Mouse (Mus musculus) heart, embryonic 15.5 days (tissue): ENCODE measurements around the gene Aox2. TPM values are rescaled to one million over a fixed set of nuclear protein-coding genes. Genes with fewer than 3 reads are reported as not detected.
A peak's percentile ranks its signal among the peaks of the same experiment; 100 is the strongest.

Source experiments
- ATAC-seq: fragments of 200-750 bp; cut with Nextera tagmentation; replicated peaks from 2 replicates; pipeline ENCODE4 v1.8.0; 2017; ENCODE audit warnings: low read depth, moderate TSS enrichment; ENCODE audit not compliant: insufficient number of reproducible peaks, insufficient read depth, low FRiP score
- H3K27ac ChIP-seq: fragments of 300-500 bp; sonication (generic); 2 replicates; pipeline ENCODE4 v1.5.1; 2015; ENCODE audit warnings: mild to moderate bottlenecking, inconsistent platforms
- H3K27me3 ChIP-seq: fragments of 300-500 bp; sonication (generic); 2 replicates; pipeline ENCODE4 v1.6.1; 2015; ENCODE audit warnings: inconsistent platforms
- H3K36me3 ChIP-seq: fragments of 300-500 bp; sonication (generic); 2 replicates; pipeline ENCODE4 v1.6.1; 2015; ENCODE audit warnings: mild to moderate bottlenecking, inconsistent platforms
- H3K4me1 ChIP-seq: fragments of 300-500 bp; sonication (generic); replicated peaks from 2 replicates; pipeline ENCODE4 v1.6.1; 2015; ENCODE audit warnings: inconsistent platforms
- H3K4me2 ChIP-seq: fragments of 300-500 bp; sonication (generic); 2 replicates; pipeline ENCODE4 v1.6.1; 2015; ENCODE audit warnings: inconsistent platforms, mild to moderate bottlenecking, moderate library complexity
- H3K4me3 ChIP-seq: fragments of 300-500 bp; sonication (generic); 2 replicates; pipeline ENCODE4 v1.5.1; 2015; ENCODE audit warnings: mild to moderate bottlenecking, inconsistent platforms
- H3K9ac ChIP-seq: fragments of 300-500 bp; sonication (generic); 2 replicates; pipeline ENCODE4 v1.6.1; 2015; ENCODE audit warnings: mild to moderate bottlenecking, inconsistent platforms
- H3K9me3 ChIP-seq: fragments of 300-500 bp; sonication (generic); replicated peaks from 2 replicates; pipeline ENCODE4 v1.6.1; 2016; ENCODE audit warnings: inconsistent platforms
- WGBS: fragments of 180-500 bp; shearing (Covaris S2); methylation state at CpG from one replicate; pipeline ENCODE4 v1.1.7; 2015; ENCODE audit warnings: mixed read lengths; 5-methylcytosine and 5-hydroxymethylcytosine counted together
- polyA plus RNA-seq: library from polyadenylated mRNA; unstranded; fragments of >200 nt; fragmentation: Nextera tagmentation; extraction: Ambion mirVana; gene quantifications from 2 replicates; pipeline ENCODE4 v1.2.1, GENCODE M21; 2015

The Aox2 gene
- polyA plus RNA-seq, 1 experiment from 2014 or later = not detected

DNA sequence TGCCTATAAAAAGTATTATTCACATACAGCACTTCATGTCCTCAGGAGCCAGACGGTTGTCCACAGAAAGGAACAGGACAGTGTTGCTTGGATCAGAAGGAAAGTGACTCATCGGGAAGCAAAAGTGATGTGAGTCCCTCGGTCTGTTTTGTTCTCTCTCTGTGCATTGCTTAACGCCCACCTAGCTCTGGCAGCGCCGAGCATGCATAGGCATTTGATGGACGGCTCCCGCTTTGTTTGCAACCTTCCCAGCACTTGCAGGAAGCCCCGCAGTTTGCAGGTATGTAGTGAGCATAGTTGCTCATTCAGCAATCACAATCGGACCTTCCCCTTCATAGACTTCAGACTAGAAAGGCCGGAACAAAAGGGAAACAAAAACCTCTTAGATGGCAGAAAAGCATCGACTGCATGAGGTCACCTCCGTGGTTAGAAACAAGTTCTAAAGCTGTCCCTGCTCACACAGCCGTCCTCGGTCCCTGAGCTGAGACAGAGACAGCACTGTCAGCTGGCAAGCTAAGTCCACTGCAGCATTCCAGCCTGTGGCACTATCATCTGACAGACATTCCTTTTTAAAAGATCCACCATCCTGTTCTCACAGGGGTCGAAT lies 11.8 kb downstream of the Aox2 start:
- no peaks in the 10 kb centered on the region for H3K27me3 ChIP-seq
- H3K36me3 ChIP-seq = no peaks in the 10 kb centered on the region
- H3K4me3 ChIP-seq = no peak overlapping the region
- no peaks in the 10 kb centered on the region for H3K9me3 ChIP-seq
- H3K4me2 ChIP-seq = peak overlapping the region; percentile 11; the same call in 1 of the 2 replicates
- ATAC-seq = no peak
- 30% methylated on average over 16 of the region's 16 CpGs for WGBS
- no peak overlapping the region for H3K27ac ChIP-seq
- H3K9ac ChIP-seq = no peak overlapping the region
- H3K4me1 ChIP-seq = no peaks in the 10 kb centered on the region

DNA sequence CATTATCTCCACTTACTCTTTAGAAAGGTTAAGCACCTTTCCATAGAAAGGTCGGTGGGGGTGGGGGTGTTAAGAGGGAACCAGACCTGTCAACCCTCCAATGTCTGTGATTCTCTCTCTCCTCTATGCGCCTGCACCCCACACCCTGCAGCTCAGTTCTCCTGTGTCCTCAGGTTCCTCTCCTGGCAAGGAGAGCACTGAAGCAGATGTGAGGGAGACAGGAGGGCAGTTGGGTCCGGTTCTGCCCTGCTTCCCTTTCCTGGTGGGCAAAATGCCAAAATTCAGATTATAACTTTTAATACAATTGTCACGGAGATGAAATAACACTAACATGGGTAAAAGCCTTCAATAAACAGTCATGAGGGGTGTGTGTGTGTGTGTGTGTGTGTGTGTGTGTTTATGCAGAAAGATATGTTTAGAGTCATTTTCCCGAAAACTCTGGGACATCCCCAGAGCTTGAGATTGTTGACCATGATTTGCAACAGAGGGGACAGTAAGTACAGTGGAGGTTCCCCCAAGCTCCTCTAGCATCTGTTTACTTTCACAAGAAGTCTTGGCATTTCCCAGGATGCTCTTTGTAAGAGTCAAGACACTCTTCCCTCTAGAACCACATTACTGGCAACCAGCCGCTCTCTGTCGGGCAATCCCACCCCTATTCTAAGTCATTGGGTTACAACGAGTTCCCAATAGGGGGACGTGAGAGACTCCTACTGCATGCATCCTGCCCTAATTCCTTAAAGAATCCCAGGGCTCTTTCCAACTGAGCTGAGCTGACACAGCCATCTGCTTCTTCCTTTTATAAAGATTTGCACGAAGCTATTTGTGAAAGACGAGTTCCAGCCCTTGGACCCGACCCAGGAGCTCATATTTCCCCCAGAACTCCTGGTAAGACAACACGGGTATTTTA lies 13.5 kb downstream of the Aox2 start:
- Histone ChIP-seq H3K27me3 (no peaks in the 10 kb centered on the region), H3K36me3 (no peaks in the 10 kb centered on the region), H3K9me3 (no peaks in the 10 kb centered on the region), H3K4me1 (no peaks in the 10 kb centered on the region), H3K9ac (no peak overlapping the region), H3K4me3 (no peak overlapping the region), H3K27ac (no peak overlapping the region), H3K4me2 (no peak overlapping the region)
- 40% methylated on average over 13 of the region's 13 CpGs for WGBS
- no peak for ATAC-seq

DNA sequence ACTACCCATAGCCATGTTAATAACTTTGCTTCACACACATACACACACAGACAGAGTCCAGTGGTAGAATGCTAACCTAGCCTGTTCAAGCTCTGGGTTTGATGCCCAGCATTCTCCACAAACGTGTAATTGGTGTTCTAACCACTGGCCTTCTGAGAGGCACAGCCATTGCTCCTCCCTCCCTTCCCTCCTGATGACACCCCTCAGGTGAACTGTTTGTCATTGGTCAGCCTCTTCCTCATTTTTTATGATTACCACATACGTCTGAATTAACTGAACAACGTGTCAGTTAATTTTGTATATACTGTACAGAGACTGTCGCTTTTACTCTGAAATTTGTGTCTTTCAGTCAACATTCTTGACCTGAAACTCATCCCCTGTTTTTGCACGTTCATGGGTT lies 16.6 kb downstream of the Aox2 start:
- ATAC-seq = no peak
- no peak overlapping the region for H3K4me2 ChIP-seq
- no peak overlapping the region for H3K27ac ChIP-seq
- no peaks in the 10 kb centered on the region for H3K9me3 ChIP-seq
- H3K9ac ChIP-seq = no peak overlapping the region
- no peaks in the 10 kb centered on the region for H3K27me3 ChIP-seq
- H3K4me3 ChIP-seq = no peak overlapping the region
- no peaks in the 10 kb centered on the region for H3K4me1 ChIP-seq
- WGBS = 75% methylated on average over 5 of the region's 5 CpGs
- H3K36me3 ChIP-seq = no peaks in the 10 kb centered on the region

DNA sequence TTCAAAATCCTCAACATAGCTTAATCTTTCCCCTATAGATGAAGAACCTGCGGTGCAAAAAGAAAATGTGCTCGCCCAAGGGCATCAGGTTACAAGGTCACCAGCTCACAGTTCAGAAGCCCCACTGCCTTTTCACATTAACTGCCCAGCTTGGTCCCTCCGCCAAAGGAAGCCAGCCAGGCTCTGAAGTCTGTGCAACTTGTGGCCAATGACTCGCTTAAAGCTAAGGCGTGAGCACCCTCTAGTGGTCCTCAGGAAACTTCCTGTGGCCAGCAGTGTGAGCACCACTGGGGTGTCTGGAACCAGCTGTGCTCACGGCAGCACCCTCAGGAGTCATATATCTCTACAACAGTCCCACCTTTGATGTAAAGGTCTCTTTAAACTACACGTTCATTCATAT lies 18.2 kb downstream of the Aox2 start:
- H3K4me1 ChIP-seq = no peaks in the 10 kb centered on the region
- ATAC-seq = no peak
- H3K27ac ChIP-seq = no peak overlapping the region
- no peaks in the 10 kb centered on the region for H3K36me3 ChIP-seq
- no peaks in the 10 kb centered on the region for H3K9me3 ChIP-seq
- H3K9ac ChIP-seq = no peak overlapping the region
- H3K4me3 ChIP-seq = no peak overlapping the region
- WGBS = 6% methylated on average over 7 of the region's 7 CpGs
- H3K27me3 ChIP-seq = no peaks in the 10 kb centered on the region
- no peak overlapping the region for H3K4me2 ChIP-seq

DNA sequence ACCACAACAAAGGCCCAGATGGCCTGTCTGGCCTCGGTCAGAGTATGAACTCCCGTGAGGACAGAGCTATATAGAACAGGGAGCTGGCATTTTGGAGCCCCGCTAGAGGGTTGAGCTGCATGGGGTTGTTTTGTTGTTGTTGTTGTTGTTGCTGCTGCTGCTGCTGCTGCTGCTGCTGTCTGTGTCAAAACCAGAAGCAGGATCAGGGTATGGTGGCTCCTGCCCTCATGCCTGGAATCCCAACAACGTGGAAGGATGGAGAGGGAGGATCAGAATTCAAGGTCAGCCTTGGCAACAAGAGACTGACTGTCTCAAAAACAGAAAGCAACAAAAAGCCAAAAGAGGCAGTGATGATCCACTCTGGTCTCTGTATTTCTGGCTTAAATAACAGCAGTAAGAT lies 18.7 kb downstream of the Aox2 start:
- Histone ChIP-seq H3K4me1 (no peaks in the 10 kb centered on the region), H3K27me3 (no peaks in the 10 kb centered on the region), H3K4me3 (no peak overlapping the region), H3K9me3 (no peaks in the 10 kb centered on the region), H3K9ac (no peak overlapping the region), H3K4me2 (no peak overlapping the region), H3K27ac (no peak overlapping the region), H3K36me3 (no peaks in the 10 kb centered on the region)
- 63% methylated on average over 4 of the region's 4 CpGs for WGBS
- ATAC-seq = no peak

DNA sequence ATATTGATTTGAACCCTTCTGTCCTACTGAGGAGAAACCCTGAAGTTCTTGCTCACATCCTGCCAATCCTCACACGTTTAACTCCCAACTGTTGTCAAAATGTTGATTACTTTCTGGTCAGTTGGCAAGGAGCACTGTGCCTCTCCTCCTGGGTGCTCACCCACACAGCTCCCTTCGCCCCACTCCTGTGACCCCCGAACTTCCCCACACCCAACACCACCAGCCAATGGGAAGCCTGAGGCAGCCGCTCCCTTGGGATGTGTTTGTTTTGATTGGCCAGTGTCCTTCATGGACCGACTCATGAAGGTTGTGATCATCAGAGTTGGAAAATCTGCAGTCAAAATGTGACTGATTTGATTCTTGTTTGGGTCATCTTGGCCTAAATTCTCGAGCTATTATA lies 20.2 kb downstream of the Aox2 start:
- Histone ChIP-seq H3K4me3 (no peak overlapping the region), H3K9me3 (no peaks in the 10 kb centered on the region), H3K27ac (no peak overlapping the region), H3K27me3 (no peaks in the 10 kb centered on the region), H3K9ac (no peak overlapping the region), H3K4me1 (no peaks in the 10 kb centered on the region), H3K36me3 (no peaks in the 10 kb centered on the region), H3K4me2 (no peak overlapping the region)
- no peak for ATAC-seq
- 64% methylated on average over 6 of the region's 6 CpGs for WGBS

DNA sequence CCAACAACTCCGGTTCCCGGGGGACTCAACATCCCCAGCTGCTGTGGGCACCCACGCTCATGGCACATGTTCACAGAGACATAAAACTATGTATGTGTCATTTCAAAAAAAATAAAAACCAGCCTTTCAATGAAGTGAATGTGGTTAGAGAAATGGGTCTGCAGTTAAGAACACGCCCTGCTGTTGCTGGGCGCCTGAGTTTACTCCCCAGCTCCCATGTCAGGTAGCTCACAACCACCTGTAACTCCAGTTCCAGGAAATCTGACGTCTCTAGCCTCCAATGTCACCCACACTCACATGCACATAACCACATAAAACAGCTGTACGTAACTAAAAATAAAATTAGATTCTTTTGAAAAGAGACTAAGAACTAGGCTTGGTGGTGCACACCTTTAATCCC lies 22.9 kb downstream of the Aox2 start:
- no peak overlapping the region for H3K4me3 ChIP-seq
- H3K27ac ChIP-seq = no peak overlapping the region
- H3K36me3 ChIP-seq = no peaks in the 10 kb centered on the region
- no peaks in the 10 kb centered on the region for H3K9me3 ChIP-seq
- no peak for ATAC-seq
- WGBS = 87% methylated on average over 7 of the region's 7 CpGs
- no peaks in the 10 kb centered on the region for H3K4me1 ChIP-seq
- H3K9ac ChIP-seq = no peak overlapping the region
- no peaks in the 10 kb centered on the region for H3K27me3 ChIP-seq
- H3K4me2 ChIP-seq = no peak overlapping the region

DNA sequence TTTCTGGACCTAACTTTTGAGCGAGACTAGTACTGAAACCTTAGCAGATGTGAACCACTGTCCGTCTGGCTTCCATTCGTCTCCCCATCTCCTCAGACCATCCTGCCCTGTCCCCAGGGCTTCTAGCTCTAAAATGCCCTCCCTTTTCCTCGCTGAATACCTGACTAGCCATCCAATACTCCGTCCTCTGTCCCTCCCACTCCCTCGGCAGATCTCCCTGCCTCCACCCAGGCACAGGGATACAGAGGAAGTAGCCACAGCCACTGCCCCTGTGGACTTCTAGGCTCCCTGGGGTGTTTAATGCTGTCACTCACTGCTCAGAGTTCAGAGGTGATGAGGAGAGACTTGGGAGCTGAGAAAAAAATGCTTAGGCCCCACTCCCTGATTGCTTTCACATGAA lies 23.9 kb downstream of the Aox2 start:
- H3K4me3 ChIP-seq = no peak overlapping the region
- H3K4me2 ChIP-seq = no peak overlapping the region
- H3K4me1 ChIP-seq = no peaks in the 10 kb centered on the region
- no peaks in the 10 kb centered on the region for H3K27me3 ChIP-seq
- no peak overlapping the region for H3K27ac ChIP-seq
- 76% methylated on average over 6 of the region's 6 CpGs for WGBS
- no peaks in the 10 kb centered on the region for H3K9me3 ChIP-seq
- ATAC-seq = no peak
- H3K36me3 ChIP-seq = no peaks in the 10 kb centered on the region
- H3K9ac ChIP-seq = no peak overlapping the region

DNA sequence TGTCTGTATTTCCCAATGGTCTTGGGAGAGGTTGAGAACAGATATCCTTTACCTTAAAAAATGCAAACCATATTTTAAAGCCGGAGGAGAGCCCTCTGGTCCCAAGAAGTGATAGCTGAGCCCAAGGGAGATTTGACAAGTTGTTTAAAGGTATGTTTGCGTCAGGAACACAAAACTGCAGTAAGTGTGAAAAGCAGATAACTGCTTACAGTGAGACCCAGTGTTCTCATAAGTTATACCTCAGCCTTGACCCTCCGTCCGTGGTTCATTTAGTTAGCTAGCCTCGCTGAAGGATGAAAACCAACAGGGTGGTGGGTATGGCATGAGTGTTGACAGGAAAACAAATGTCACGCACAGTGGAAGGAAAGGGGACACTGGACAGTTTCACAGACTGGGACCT lies 24.9 kb downstream of the Aox2 start:
- no peaks in the 10 kb centered on the region for H3K27me3 ChIP-seq
- no peak for ATAC-seq
- no peak overlapping the region for H3K9ac ChIP-seq
- no peaks in the 10 kb centered on the region for H3K36me3 ChIP-seq
- H3K4me1 ChIP-seq = no peaks in the 10 kb centered on the region
- H3K9me3 ChIP-seq = no peaks in the 10 kb centered on the region
- no peak overlapping the region for H3K4me3 ChIP-seq
- no peak overlapping the region for H3K27ac ChIP-seq
- no peak overlapping the region for H3K4me2 ChIP-seq
- WGBS = 51% methylated on average over 6 of the region's 6 CpGs

DNA sequence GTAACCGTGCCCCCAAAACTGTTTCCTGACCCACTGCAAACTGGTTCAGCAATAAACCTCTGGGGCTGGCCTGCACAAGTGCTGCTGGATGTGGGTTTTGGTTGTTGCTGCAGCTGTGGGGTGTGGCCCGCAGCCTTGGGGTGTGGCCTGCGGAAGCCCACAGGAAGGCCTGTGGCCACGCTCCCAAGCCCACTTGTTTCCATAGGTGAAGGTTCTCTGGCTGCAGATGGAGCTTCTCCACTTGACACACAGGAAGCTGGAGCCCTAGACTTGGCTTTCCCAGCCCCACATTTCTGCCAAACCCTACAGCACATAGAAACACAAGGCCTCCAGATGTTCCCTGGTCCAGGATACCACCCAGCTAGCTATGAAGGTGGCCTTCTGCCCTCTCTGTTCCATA lies 25.6 kb downstream of the Aox2 start:
- WGBS = 64% methylated on average over 4 of the region's 4 CpGs
- Histone ChIP-seq H3K4me1 (no peaks in the 10 kb centered on the region), H3K27me3 (no peaks in the 10 kb centered on the region), H3K36me3 (no peaks in the 10 kb centered on the region), H3K27ac (peak overlapping the region; percentile 24; the same call in 1 of the 2 replicates), H3K9me3 (no peaks in the 10 kb centered on the region), H3K9ac (no peak overlapping the region), H3K4me3 (no peak overlapping the region), H3K4me2 (no peak overlapping the region)
- ATAC-seq = peak; percentile 20; the same call in 1 of the 2 replicates

DNA sequence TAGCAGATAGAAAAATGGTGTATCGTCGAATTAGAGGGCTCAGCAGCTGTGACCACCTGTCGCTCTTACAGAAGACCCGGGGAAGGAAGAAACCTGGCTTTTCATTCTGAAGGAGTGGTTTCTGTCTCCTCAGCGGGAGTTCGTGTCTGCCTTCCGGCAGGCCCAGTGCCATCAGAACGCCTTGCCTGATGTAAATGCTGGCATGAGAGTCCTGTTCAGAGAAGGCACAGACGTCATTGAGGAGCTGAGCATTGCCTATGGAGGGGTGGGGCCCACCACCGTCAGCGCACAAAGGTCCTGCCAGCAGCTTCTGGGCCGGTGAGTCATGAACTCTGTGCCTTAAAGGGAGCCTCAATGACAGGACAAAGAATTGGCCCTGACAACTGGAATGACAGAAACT lies 26.2 kb downstream of the Aox2 start:
- Histone ChIP-seq H3K36me3 (no peaks in the 10 kb centered on the region), H3K27me3 (no peaks in the 10 kb centered on the region), H3K27ac (peak overlapping the region; percentile 24; the same call in 1 of the 2 replicates), H3K9ac (no peak overlapping the region), H3K4me2 (no peak overlapping the region), H3K9me3 (no peaks in the 10 kb centered on the region), H3K4me3 (no peak overlapping the region), H3K4me1 (no peaks in the 10 kb centered on the region)
- WGBS = 52% methylated on average over 12 of the region's 12 CpGs
- ATAC-seq = no peak

DNA sequence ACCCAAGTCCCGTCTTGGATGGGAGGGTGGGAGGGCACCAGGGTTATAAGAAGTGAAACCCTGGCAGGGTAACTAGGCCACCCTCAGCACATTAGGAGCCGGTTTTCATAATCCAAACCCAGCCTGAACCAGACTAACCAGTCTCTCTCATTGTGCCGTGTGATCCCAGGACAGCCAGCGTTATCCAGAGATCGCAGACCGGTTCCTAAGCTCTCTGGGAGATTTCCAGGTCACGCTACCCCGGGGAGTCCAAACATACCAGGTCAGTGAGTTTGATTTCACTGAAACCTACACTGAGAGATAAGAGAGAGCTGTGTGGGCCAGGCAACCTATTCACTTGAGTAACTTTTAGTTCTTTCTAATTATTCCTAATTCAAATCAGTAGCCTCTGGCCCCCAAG lies 29.1 kb downstream of the Aox2 start:
- H3K4me3 ChIP-seq = no peak overlapping the region
- no peaks in the 10 kb centered on the region for H3K4me1 ChIP-seq
- H3K36me3 ChIP-seq = no peaks in the 10 kb centered on the region
- WGBS = 68% methylated on average over 8 of the region's 8 CpGs
- no peak for ATAC-seq
- no peak overlapping the region for H3K27ac ChIP-seq
- no peaks in the 10 kb centered on the region for H3K27me3 ChIP-seq
- no peaks in the 10 kb centered on the region for H3K9me3 ChIP-seq
- H3K4me2 ChIP-seq = no peak overlapping the region
- H3K9ac ChIP-seq = no peak overlapping the region
